Mouse (Mus musculus): ENCODE data around the gene Adamts17. TPM values are rescaled to one million over a fixed set of nuclear protein-coding genes. Genes with fewer than 3 reads are reported as not detected.

Adamts17 gene
- polyA plus RNA-seq, 1 experiment = not detected

GRCm38 (mm10) chr7:66840008-66840719, 629 bp downstream of the Adamts17 start:
- TF ChIP-seq FLI1 (IDR thresholded peaks at IDR 0.05; ENCODE audit: low read length) (no peak), GATA1 (IDR thresholded peaks at IDR 0.05; ENCODE audit: borderline replicate concordance, low read length) (no peak)
- peak overlapping the region; percentile 91 for H3K4me3 ChIP-seq (replicated peaks)
- peaks cover 16% of the 10 kb centered on the region for H3K4me1 ChIP-seq
- H3K9me3 ChIP-seq = no peaks in the 10 kb centered on the region
- no peaks in the 10 kb centered on the region for H3K36me3 ChIP-seq (replicated peaks; ENCODE audit: low read length)
- H3K27me3 ChIP-seq (replicated peaks) = peaks cover 80% of the 10 kb centered on the region

- no peaks in the 10 kb centered on the region for H3K9me3 ChIP-seq
- H3K27me3 ChIP-seq (replicated peaks) = peaks cover 86% of the 10 kb centered on the region
- peaks cover 16% of the 10 kb centered on the region for H3K4me1 ChIP-seq
- TF ChIP-seq GATA1 (IDR thresholded peaks at IDR 0.05; ENCODE audit: borderline replicate concordance, low read length) (no peak), FLI1 (IDR thresholded peaks at IDR 0.05; ENCODE audit: low read length) (no peak)
- no peak overlapping the region for H3K4me3 ChIP-seq (replicated peaks)
- no peaks in the 10 kb centered on the region for H3K36me3 ChIP-seq (replicated peaks; ENCODE audit: low read length)
These were observed 1.6 kb downstream of the Adamts17 start for GRCm38 (mm10) chr7:66841165-66841564.

GRCm38 (mm10) chr7:66842021-66842420, 2.5 kb downstream of the Adamts17 start:
- Histone ChIP-seq H3K27me3 (replicated peaks) (peaks cover 83% of the 10 kb centered on the region), H3K9me3 (no peaks in the 10 kb centered on the region), H3K4me1 (peaks cover 16% of the 10 kb centered on the region), H3K36me3 (replicated peaks; ENCODE audit: low read length) (no peaks in the 10 kb centered on the region), H3K4me3 (replicated peaks) (no peak overlapping the region)
- TF ChIP-seq FLI1 (IDR thresholded peaks at IDR 0.05; ENCODE audit: low read length) = no peak
- TF ChIP-seq GATA1 (IDR thresholded peaks at IDR 0.05; ENCODE audit: borderline replicate concordance, low read length) = no peak

- no peak for TF ChIP-seq FLI1 (IDR thresholded peaks at IDR 0.05; ENCODE audit: low read length)
- no peak for TF ChIP-seq GATA1 (IDR thresholded peaks at IDR 0.05; ENCODE audit: borderline replicate concordance, low read length)
- H3K36me3 ChIP-seq (replicated peaks; ENCODE audit: low read length) = no peaks in the 10 kb centered on the region
- no peak overlapping the region for H3K4me3 ChIP-seq (replicated peaks)
- peaks cover 16% of the 10 kb centered on the region for H3K4me1 ChIP-seq
- H3K9me3 ChIP-seq = no peaks in the 10 kb centered on the region
- H3K27me3 ChIP-seq (replicated peaks) = peaks cover 72% of the 10 kb centered on the region
These were observed 4.3 kb downstream of the Adamts17 start for GRCm38 (mm10) chr7:66843846-66844245.

- Histone ChIP-seq H3K36me3 (replicated peaks; ENCODE audit: low read length) (no peaks in the 10 kb centered on the region), H3K27me3 (replicated peaks) (peaks cover 47% of the 10 kb centered on the region), H3K4me3 (replicated peaks) (no peak overlapping the region), H3K9me3 (no peaks in the 10 kb centered on the region), H3K4me1 (no peaks in the 10 kb centered on the region)
- TF ChIP-seq FLI1 (IDR thresholded peaks at IDR 0.05; ENCODE audit: low read length) (no peak), GATA1 (IDR thresholded peaks at IDR 0.05; ENCODE audit: borderline replicate concordance, low read length) (no peak)
These were observed 7.0 kb downstream of the Adamts17 start for GRCm38 (mm10) chr7:66846582-66846981.

GRCm38 (mm10) chr7:66847299-66847698, 7.8 kb downstream of the Adamts17 start:
- H3K4me1 ChIP-seq = no peaks in the 10 kb centered on the region
- H3K36me3 ChIP-seq (replicated peaks; ENCODE audit: low read length) = no peaks in the 10 kb centered on the region
- no peaks in the 10 kb centered on the region for H3K9me3 ChIP-seq
- no peak for TF ChIP-seq GATA1 (IDR thresholded peaks at IDR 0.05; ENCODE audit: borderline replicate concordance, low read length)
- TF ChIP-seq FLI1 (IDR thresholded peaks at IDR 0.05; ENCODE audit: low read length) = no peak
- peaks cover 44% of the 10 kb centered on the region for H3K27me3 ChIP-seq (replicated peaks)
- H3K4me3 ChIP-seq (replicated peaks) = no peak overlapping the region

- Histone ChIP-seq H3K4me3 (replicated peaks) (peak overlapping the region; percentile 15), H3K4me1 (no peaks in the 10 kb centered on the region), H3K36me3 (replicated peaks; ENCODE audit: low read length) (no peaks in the 10 kb centered on the region), H3K27me3 (replicated peaks) (peaks cover 26% of the 10 kb centered on the region), H3K9me3 (no peaks in the 10 kb centered on the region)
- TF ChIP-seq GATA1 (IDR thresholded peaks at IDR 0.05; ENCODE audit: borderline replicate concordance, low read length) (no peak), FLI1 (IDR thresholded peaks at IDR 0.05; ENCODE audit: low read length) (no peak)
These were observed 9.8 kb downstream of the Adamts17 start for GRCm38 (mm10) chr7:66849316-66849715.

GRCm38 (mm10) chr7:66852164-66852563, 12.6 kb downstream of the Adamts17 start:
- Histone ChIP-seq H3K27me3 (replicated peaks) (peaks cover 10% of the 10 kb centered on the region), H3K9me3 (no peaks in the 10 kb centered on the region), H3K36me3 (replicated peaks; ENCODE audit: low read length) (no peaks in the 10 kb centered on the region), H3K4me1 (no peaks in the 10 kb centered on the region), H3K4me3 (replicated peaks) (no peak overlapping the region)
- no peak for TF ChIP-seq FLI1 (IDR thresholded peaks at IDR 0.05; ENCODE audit: low read length)
- TF ChIP-seq GATA1 (IDR thresholded peaks at IDR 0.05; ENCODE audit: borderline replicate concordance, low read length) = no peak

- H3K27me3 ChIP-seq (replicated peaks) = peaks cover 2% of the 10 kb centered on the region
- H3K4me1 ChIP-seq = no peaks in the 10 kb centered on the region
- H3K9me3 ChIP-seq = no peaks in the 10 kb centered on the region
- no peak for TF ChIP-seq FLI1 (IDR thresholded peaks at IDR 0.05; ENCODE audit: low read length)
- no peak for TF ChIP-seq GATA1 (IDR thresholded peaks at IDR 0.05; ENCODE audit: borderline replicate concordance, low read length)
- no peaks in the 10 kb centered on the region for H3K36me3 ChIP-seq (replicated peaks; ENCODE audit: low read length)
- H3K4me3 ChIP-seq (replicated peaks) = no peak overlapping the region
These were observed 18.1 kb downstream of the Adamts17 start for GRCm38 (mm10) chr7:66857610-66858009.

GRCm38 (mm10) chr7:66858247-66859075, 18.9 kb downstream of the Adamts17 start:
- TF ChIP-seq GATA1 (IDR thresholded peaks at IDR 0.05; ENCODE audit: borderline replicate concordance, low read length) = no peak
- TF ChIP-seq FLI1 (IDR thresholded peaks at IDR 0.05; ENCODE audit: low read length) = no peak
- Histone ChIP-seq H3K36me3 (replicated peaks; ENCODE audit: low read length) (no peaks in the 10 kb centered on the region), H3K4me1 (no peaks in the 10 kb centered on the region), H3K9me3 (peaks cover under 1% of the 10 kb centered on the region; the same call in 1 of the 2 replicates), H3K4me3 (replicated peaks) (no peak overlapping the region), H3K27me3 (replicated peaks) (peaks cover 2% of the 10 kb centered on the region)

All from megakaryocyte, embryonic 14.5 days (primary cell).